Mouse (Mus musculus): ENCODE measurements at regions not wholly inside any gene's neighbourhood (a gene's known extent, or its start where the extent isn't known, plus 50 kb on each side); places are given as distances from the start of the nearest gene placed in this dataset.

- intact Hi-C loops (cut with DNase I), result no loop called here
- no peak for DNase-seq (ENCODE audit: low spot score in 2 of 2)
These were observed 219.4 kb downstream of the Plpp3 start for GRCm38 (mm10) chr4:105376591-105376990.

GRCm38 (mm10) chr4:105377469-105378187, 220.5 kb downstream of the Plpp3 start:
- DNase-seq (ENCODE audit: low spot score in 2 of 2), result no peak
- intact Hi-C loops (cut with DNase I), result no loop called here

- intact Hi-C loops (cut with DNase I), result no loop called here
- DNase-seq (ENCODE audit: low spot score in 2 of 2), result no peak
These were observed 227.7 kb downstream of the Plpp3 start for GRCm38 (mm10) chr4:105384826-105385225.

GRCm38 (mm10) chr4:105385481-105385880, 228.3 kb downstream of the Plpp3 start:
- intact Hi-C loops (cut with DNase I), result no loop called here
- no peak for DNase-seq (ENCODE audit: low spot score in 2 of 2)

- intact Hi-C loops (cut with DNase I), result no loop called here
- DNase-seq (ENCODE audit: low spot score in 2 of 2), result no peak
These were observed 233.2 kb downstream of the Plpp3 start for GRCm38 (mm10) chr4:105390378-105390777.

- intact Hi-C loops (cut with DNase I), result no loop called here
- DNase-seq (ENCODE audit: low spot score in 2 of 2), result no peak
These were observed 237.2 kb downstream of the Plpp3 start for GRCm38 (mm10) chr4:105394366-105394765.

- no peak for DNase-seq (ENCODE audit: low spot score in 2 of 2)
- intact Hi-C loops (cut with DNase I), result no loop called here
These were observed 240.3 kb downstream of the Plpp3 start for GRCm38 (mm10) chr4:105397451-105397850.

- intact Hi-C loops (cut with DNase I), result no loop called here
- DNase-seq (ENCODE audit: low spot score in 2 of 2), result no peak
These were observed 244.9 kb downstream of the Plpp3 start for GRCm38 (mm10) chr4:105402021-105402420.

GRCm38 (mm10) chr4:105403169-105403568, 246.0 kb downstream of the Plpp3 start:
- intact Hi-C loops (cut with DNase I), result no loop called here
- DNase-seq (ENCODE audit: low spot score in 2 of 2), result no peak

- no peak for DNase-seq (ENCODE audit: low spot score in 2 of 2)
- intact Hi-C loops (cut with DNase I), result no loop called here
These were observed 246.5 kb downstream of the Plpp3 start for GRCm38 (mm10) chr4:105403686-105404085.

- no peak for DNase-seq (ENCODE audit: low spot score in 2 of 2)
- intact Hi-C loops (cut with DNase I), result no loop called here
These were observed 248.6 kb downstream of the Plpp3 start for GRCm38 (mm10) chr4:105405728-105406127.

- no peak for DNase-seq (ENCODE audit: low spot score in 2 of 2)
- intact Hi-C loops (cut with DNase I), result no loop called here
These were observed 249.8 kb downstream of the Plpp3 start for GRCm38 (mm10) chr4:105406786-105407464.

GRCm38 (mm10) chr4:105408896-105409295, 251.7 kb downstream of the Plpp3 start:
- no peak for DNase-seq (ENCODE audit: low spot score in 2 of 2)

GRCm38 (mm10) chr4:105417166-105417565, 260.0 kb downstream of the Plpp3 start:
- DNase-seq (ENCODE audit: low spot score in 2 of 2), result no peak

More at GRCm38 (mm10) chr4:105408896-105409295, 251.7 kb downstream of the Plpp3 start:
- intact Hi-C loops (cut with DNase I), result no loop called here

GRCm38 (mm10) chr4:105422466-105422865, 265.3 kb downstream of the Plpp3 start:
- intact Hi-C loops (cut with DNase I), result no loop called here
- no peak for DNase-seq (ENCODE audit: low spot score in 2 of 2)

More at GRCm38 (mm10) chr4:105417166-105417565, 260.0 kb downstream of the Plpp3 start:
- intact Hi-C loops (cut with DNase I), result no loop called here

GRCm38 (mm10) chr4:105423727-105424201, 266.6 kb downstream of the Plpp3 start:
- DNase-seq (ENCODE audit: low spot score in 2 of 2), result no peak
- intact Hi-C loops (cut with DNase I), result no loop called here

GRCm38 (mm10) chr4:105425086-105425485, 267.9 kb downstream of the Plpp3 start:
- intact Hi-C loops (cut with DNase I), result loop anchor here (5.0 kb wide), 1 partner anchor 517 kb away; no protein-coding TSS in a partner anchor
- DNase-seq (ENCODE audit: low spot score in 2 of 2), result no peak

GRCm38 (mm10) chr4:105427581-105427980, 270.4 kb downstream of the Plpp3 start:
- no peak for DNase-seq (ENCODE audit: low spot score in 2 of 2)
- intact Hi-C loops (cut with DNase I), result loop anchor here (5.0 kb wide), 1 partner anchor 515 kb away; no protein-coding TSS in a partner anchor

GRCm38 (mm10) chr4:105429381-105430100, 272.4 kb downstream of the Plpp3 start:
- intact Hi-C loops (cut with DNase I), result loop anchor here (5.0 kb wide), 1 partner anchor 513 kb away; no protein-coding TSS in a partner anchor
- no peak for DNase-seq (ENCODE audit: low spot score in 2 of 2)

GRCm38 (mm10) chr4:105432461-105432860, 275.3 kb downstream of the Plpp3 start:
- intact Hi-C loops (cut with DNase I), result no loop called here
- DNase-seq (ENCODE audit: low spot score in 2 of 2), result no peak

Measured in left cerebral cortex, postnatal 36 days (tissue).